Mouse (Mus musculus) frontal cortex, adult 2 months (tissue): ENCODE measurements at regions not wholly inside any gene's neighbourhood (a gene's known extent, or its start where the extent isn't known, plus 50 kb on each side); places are given as distances from the start of the nearest gene placed in this dataset.

Source experiments
- DNase-seq, 2 experiments: peaks; one replicate each; pipeline ENCODE4 v3.0.0; 2022; ENCODE audit warnings: low spot score in 1 of 2; ENCODE audit errors: extremely low spot score in 1 of 2

DNA sequence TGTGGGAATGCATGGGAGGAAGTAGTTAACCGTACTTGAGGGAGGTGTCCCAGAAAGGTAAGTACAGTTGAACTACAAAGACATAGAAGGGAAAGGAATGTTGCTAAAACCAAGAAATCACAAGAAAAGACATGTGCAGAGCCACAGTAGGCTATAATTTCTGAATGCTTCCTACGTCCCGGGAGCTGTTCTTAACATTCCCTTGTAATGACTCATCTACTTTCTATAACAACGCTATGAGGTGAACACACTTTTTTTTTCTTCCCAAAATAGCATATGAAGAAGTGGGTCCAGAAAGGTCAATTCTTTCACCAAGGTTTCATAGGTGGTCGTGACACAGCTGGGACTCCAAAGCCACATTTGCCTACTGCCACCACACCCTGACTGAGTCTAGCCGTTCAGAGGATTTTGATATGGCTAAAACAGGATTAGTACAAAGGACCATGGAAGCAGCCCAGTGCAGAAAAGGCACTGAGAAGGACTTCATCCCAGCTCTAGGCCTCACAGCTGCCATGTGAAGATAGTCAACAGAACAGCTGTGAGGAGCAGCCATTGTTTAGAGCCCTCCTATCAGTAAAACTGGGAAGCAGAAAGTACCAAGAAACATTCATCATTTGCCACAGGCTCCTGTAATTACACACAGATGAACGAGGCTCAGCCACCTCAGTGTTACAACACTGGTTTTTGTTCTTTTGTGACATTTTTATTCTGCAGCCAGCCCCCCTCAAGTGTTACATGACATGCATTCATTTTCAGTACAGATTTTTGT lies 133.4 kb downstream of the Rnd3 start:
- DNase-seq = no peak

DNA sequence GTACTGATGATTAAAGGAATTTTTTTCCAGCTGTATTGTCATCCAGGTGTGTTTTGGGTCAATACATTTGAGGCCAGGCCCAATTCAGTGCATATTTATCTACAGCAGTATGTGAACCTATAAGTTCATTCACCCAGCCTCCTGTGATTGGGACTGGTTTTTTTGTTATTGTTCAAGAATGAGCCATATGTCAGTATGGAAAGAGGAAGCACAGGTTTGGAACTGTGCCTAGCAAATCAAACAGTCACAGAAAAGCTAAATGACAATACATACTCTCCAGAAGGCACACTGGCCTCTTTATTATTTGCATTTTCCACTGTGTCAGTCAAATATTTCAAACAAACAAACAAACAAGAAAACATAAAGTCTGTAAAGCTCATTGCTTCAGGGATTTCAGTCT lies 134.7 kb downstream of the Rnd3 start:
- DNase-seq = no peak

DNA sequence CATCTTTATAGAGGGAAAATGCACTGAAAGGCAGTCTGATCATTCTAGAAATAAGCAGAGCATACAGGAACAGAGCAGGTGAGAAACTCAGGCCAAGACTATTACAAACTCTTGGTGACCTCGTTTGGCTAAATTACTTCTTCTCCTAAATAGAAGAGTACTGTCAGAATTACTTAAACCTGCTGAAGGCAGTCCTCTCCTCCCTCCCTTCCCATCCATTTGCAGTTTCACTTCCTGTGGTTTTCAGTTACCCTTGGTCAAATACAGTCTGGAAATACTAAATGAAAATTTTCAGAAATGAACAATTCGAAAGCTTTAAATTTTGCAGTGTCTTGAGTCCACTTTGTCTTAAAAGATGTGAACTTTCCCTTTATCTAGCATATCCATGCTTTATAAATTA lies 135.8 kb downstream of the Rnd3 start:
- DNase-seq = no peak

DNA sequence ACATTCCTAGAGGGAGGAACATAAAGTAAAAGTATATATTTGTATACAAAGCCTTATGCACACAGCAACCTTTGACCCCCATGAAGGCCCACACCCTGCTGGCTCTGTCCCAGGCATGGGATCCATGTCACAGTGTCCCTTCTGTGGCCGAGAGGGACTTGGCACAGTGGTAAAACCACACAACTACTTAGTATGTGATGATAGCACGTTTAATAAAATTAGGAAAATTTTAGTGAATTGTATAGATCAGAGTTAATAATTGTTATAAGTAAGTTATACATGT lies 140.7 kb downstream of the Rnd3 start:
- no peak for DNase-seq

DNA sequence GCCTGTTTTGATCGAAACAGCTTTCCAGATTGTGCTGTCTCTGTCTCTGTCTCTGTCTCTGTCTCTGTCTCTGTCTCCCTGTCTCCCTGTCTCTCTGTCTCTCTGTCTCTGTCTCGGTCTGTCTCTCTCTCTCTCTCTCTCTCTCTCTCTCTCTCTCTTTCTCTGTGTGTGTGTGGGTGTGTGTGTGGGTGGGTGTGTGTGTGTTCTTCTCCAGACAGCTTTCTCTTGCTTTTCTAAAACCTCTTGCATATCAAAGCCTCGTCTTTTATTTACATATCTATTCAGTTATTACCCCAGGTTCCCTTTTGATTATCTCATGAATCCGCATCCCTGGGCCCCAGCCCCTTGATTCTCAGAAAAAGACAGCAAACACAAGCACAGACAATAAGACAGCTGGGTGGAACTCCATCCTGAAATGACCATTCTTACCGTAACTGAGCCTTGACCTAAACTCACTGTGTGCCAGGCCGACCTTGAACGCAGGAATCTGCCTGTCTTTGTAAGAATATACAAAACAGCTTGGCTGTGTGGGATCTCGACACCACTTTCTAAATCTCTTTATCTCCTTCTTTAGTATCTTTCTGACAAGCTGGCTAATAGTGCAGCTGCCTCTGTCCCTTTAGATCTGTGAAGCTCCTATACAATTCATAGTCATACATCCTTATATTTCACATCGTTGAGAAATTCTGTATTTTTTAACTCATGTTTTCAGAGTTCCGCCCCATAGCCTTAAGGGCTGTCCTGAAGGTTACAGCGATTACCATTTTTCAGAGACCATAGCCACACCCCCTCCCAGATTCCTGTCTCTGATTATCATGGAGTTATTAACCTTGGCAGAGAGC lies 141.3 kb downstream of the Rnd3 start:
- DNase-seq = no peak

DNA sequence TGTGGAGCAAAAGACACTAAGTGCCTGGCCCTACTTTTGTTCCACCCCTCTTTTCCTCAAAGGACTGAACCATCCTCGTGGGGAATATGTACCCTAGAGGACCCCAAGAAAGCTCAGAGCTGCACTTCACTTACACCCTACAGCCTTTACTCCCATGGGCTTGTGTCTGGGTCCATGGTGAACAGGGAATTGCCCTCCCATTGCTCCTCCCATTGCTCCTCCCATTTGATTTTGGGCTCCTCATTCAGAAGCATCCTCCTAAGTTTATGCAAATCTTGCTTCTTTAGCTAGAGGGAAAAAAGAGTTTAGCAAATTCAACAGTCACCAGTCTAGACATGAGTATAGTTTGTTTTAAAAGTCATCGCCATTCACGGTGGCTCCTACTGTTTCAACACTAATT lies 142.1 kb downstream of the Rnd3 start:
- DNase-seq = no peak

DNA sequence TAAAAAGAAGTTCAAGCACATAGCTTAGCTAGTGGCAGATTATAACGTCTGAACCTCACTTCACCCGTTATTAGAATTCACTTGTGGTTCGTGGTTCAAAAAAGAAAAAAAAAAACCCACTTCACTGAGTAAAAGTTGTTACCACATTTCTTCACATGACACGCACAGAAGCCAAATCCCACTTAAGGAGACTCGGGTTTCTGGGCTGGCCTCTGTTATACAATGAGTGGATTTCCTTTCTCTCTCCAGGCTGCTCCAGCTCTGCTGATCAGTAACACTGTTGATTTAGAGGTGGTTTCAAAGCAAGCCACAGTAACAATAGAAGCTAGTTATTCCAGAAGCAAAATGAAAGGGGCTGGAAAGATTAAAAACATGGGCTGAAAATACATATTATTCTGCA lies 147.4 kb downstream of the Rnd3 start:
- DNase-seq = no peak

DNA sequence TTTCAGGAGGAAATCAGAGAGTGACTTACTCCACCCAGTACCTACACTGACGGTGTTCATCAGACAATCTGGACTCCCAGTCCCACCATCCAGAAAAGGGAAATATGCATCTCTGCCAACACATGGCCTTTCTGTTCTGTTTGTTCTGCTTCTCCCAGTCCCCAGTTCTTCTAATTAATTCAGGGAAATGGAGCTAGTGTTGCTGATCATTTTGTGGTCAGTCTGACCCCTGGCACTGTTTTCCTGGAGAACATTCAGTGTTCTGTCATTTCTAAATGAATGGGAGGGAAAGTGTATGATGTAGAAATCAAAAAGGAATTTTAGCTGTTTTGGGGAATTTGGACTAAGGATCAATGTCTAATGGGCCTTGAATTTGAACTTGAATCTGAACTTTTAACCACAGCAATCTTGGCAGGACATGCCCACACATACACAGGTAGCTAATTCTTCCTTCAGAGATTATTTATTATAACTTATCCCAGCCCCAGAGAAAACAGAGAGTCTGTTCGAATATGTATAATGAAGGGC lies 165.0 kb downstream of the Rnd3 start:
- DNase-seq = no peak

DNA sequence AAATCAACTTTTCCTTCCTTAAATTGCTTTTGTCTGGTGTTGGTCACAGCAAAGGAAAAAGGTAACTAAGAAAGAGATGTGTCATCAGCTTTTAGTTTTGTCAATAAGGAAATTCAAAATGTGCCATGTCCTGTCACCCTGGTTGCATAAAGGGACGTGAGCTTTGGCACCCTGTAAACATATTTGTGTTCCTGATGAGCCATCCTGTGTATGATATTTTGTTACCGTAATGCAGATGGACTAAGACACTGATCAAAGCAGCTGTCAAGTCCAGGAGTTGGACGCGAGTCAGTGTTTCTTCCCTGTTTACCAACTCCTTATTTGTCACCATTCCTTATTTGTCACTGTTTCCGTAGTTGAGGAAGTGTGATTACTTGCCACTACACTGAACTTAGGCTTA lies 166.3 kb downstream of the Rnd3 start:
- DNase-seq = no peak

DNA sequence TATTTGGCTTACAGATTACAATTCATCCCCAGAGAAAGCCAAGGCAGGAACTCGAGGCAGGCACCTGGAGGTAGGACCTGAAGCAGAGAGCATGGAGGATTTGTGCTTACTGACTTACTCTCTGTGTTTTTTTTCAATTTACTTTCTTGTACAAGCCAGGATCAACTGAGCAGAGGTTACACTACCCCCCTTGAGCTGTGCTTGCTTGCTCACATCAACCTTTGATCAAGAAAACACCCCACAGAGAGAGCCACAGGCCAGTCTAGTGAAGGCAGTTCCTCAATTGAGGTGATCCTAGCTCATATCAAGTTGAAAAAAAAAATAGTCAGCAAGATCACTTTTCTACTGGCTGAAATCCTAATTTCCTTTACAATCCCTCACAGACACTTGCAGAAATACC lies 170.6 kb downstream of the Rnd3 start:
- DNase-seq = no peak

DNA sequence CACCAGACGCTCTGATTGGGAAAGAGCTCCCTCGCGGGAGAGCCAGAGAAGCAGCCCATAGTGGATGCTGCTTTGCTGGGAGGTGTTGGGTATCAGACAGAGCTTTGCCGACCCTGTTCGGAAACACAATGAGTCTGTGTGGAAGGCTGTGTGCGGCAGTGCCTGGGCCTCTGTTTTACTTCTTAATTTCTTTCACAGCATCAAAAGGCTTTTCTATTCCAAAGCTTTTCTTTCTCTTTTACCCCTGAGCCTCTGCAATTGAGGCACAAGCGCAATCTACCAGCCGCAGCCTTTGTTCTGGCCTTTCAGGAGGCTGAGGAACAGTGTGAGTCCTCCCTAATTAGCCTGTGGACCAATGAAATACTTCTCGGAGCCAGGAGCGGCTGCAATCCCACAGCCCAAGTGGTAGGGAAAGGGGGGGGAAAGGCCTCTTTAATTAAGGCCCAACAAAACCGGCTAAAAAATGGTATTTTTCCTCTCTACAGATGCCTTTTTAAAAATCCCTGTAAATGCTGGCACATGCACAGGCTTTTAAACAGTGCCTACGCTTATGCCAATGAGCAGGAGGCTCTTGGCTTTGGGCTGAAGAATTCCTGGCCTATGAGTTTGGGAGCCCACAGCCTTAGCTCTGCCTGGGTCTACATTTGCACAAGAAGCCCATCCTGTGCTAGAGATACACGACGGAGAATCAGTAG lies 177.6 kb downstream of the Rnd3 start:
- peak; percentile 50 to 52 for DNase-seq

DNA sequence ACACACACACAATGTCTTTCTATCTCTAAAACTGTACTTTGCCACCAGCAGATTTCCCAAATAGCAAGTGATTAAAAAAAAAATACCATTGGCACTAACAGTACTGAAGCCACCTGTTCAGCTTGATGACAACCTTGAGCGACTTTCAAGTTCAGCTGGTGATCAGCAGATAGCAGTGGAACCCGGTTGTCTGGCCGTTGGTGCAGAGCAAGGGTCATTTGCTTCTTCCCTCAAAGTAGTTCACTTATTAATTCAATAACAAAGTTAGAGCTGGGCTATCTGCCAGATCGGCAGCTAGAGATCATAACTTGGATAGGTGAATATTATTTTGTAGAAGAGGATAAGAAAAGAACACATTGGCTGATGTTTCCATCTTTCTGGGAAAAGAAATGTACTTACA lies 180.5 kb downstream of the Rnd3 start:
- DNase-seq = no peak

DNA sequence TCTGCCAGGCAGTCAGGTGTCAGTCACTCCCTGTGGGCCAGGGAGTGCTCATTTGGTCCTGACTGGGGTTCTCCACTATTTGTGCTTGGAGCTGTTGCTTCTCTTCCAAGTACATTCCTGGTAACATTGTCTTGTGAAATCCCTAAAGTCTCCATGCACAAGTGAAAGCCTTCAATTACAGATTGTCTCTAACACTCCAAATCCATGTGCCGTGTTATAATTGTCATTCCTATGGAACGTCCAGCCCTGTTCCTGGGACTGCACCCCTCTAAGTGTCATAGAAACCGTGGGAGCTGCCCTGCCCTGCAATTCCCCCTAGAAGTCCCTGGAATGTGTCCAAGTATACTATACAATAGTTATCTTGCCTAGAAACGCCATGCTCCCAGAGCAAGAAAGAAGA lies 181.1 kb downstream of the Rnd3 start:
- no peak for DNase-seq

DNA sequence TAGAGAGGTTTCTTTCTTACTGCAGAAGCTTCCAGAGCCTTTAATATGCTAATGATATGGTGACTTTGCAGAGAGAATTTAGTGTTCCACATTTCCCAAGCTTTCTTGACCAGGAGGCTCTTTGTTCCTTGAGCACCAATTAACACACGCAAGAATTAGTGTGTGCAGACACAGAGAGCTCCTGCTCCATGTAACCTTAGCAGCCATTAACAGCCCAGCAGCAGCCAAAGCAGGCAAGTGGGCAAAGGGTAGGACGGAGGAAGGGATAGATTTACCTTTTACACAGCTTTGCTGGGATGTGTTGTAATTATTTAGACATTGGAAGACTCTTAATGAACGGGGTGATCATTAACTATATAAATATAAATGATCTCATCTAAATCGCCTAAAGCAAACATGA lies 181.8 kb downstream of the Rnd3 start:
- DNase-seq = no peak

DNA sequence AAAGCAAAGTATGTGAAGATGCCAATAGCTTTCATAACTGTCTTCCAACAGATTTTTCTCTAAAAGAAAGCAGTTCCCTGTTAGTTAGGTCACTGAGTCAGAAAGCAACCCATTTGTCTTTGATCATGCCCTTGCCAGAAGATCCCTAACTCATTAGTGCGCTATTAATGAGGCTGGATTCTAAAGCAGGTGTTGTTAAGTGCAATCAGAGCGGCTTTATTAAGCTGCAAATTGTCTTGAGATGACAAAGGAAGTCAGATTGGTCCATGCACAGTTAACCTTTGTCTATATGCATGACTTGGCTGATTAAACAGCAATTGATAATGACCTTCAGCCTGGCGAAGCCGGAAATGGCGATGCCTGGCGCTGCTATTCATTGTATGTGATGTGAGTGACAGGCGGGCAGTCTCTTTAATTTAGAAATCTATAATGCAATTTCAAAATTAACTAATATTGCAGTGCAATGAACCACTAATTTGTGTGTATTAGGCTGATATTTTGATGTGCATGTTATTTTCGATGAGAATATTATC lies 183.4 kb downstream of the Rnd3 start:
- DNase-seq = no peak

DNA sequence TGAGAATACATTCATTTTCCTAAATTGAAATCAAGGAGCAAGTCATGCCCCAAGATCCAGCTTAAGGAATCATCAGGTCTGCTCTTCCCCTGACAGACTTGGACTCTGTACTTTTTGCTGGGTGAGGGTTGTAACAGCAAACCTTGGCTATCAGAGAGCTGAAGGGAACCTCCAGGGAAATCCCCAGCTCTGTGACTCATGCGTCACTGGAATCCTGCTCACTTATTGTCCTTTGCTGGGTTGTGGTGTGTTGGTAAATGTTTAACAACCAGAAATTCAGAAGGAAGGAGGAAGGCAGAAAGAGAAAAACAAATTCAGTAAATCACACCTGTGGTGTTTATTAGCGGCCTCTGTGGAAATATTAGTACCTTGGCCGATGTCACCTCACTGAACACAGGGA lies 184.8 kb downstream of the Rnd3 start:
- DNase-seq = no peak

DNA sequence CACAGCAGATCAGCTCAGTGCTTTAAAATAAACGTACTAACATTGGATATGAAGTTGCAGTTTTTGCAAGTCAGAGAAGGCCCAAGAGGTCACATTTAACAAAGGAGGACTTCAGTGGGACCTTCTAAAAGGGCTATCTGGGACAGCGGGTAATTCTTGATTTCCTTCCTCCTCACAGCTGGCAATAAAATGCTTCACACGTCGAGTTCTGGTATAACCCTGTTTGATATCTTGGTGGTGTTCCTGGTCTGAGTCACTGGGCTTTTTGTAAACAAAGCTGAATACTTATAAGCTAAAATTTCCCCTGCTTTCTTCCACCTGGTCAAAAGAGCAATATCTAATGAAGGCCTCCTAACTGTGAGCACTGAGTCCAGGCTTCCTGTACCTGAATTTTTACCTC lies 187.9 kb downstream of the Rnd3 start:
- no peak for DNase-seq

DNA sequence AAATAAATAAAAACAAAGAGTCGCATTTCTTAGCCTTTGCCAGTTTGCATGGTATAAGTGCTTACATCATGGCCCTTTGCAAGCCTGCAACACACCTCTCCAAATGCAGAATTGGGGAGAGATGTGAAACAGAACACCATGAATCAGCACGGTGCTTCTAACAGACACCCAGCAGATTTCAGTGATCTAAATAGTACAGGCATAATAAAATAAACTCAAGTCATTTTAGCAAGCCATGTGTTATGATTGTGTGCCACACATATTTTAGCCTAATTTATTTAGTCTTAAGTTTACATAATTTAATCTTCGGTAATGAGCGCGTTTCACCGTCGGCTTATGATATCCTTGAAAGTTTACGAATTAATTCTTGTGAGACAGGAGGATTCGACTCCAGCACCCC lies 189.6 kb downstream of the Rnd3 start:
- peak in 1 of 2 experiments; percentile 12 for DNase-seq

DNA sequence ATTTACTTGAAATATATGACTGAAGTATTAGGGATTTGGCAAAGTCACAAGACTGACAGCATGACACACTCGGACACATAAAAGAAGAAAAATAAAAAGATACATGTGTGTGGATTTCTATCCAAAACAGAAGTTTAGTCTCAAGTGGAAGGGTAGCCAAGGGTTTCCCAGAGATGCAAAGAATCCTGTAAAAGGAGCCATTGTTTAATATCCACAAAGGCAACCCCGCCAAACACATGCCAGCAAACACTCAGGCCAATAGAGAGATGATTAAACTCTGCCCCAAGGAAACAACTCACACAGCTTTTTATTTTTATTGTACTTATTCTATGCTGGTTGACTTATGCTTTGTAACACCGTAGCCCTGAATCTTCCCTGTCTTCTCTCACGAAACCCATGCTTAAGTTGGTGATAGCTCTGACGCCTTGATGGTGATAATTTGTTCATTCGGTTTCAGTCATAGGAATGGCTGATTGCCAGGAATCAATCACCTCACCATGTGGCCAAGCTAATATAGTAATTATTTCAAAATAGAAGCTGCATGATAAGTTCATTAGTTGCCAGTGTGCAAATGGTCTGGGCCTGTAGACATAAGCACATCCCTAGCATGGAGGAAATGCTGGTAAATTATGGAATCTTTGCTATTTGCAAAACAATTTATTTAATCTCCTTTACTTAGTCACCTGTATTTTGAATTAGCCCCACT lies 194.4 kb downstream of the Rnd3 start:
- DNase-seq = no peak

DNA sequence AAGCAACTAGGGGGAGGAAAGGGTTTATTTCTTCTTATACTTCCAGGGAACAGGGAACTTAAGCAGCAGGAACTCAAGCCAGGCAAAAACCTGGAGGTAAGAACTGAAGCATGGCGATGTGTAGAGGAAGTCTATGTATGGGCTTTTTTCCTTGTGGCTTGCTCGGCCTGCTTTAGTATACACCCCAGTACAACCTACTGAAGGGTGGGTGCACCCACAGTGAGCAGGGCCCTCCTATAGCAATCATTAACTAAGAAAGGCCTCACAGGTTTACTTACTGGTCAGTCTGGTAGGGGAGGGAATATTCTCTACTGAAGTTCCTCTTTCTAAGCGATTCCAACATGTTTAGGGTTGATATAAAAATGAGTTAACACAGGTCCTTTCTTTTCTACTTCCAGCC lies 197.9 kb downstream of the Rnd3 start:
- DNase-seq = no peak

DNA sequence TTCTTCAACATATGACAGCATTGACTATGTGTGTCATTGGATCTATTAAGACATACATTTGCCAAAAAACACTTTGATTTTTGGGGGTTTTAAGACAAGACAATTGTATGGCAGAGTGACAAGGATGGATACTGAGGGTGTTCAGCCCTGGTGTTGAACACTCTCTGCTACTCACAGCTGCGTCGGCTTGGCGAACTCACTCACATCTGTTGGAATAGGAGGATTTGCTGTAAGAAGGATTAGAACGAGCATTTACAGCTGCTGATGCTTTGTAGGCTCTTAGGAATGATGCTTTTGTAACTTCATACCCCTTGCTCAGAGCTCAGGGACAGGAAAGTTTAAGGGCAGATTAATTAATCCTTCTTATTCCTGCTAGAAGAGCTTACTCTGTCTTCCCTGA lies 199.2 kb downstream of the Rnd3 start:
- no peak for DNase-seq
